Mouse (Mus musculus): ENCODE measurements at regions not wholly inside any gene's neighbourhood (a gene's known extent, or its start where the extent isn't known, plus 50 kb on each side); places are given as distances from the start of the nearest gene placed in this dataset.

GRCm38 (mm10) chr1:73570944-73571343, 553.3 kb downstream of the Tns1 start:
- Histone ChIP-seq H3K4me1 (no peaks in the 10 kb centered on the region), H3K36me3 (no peaks in the 10 kb centered on the region), H3K4me3 (no peak overlapping the region), H3K9ac (no peak overlapping the region), H3K27me3 (no peaks in the 10 kb centered on the region), H3K9me3 (no peaks in the 10 kb centered on the region), H3K4me2 (no peak overlapping the region), H3K27ac (no peak overlapping the region)
- ATAC-seq (ENCODE audit: borderline replicate concordance, extremely low read depth, low FRiP score, low TSS enrichment), result no peak
- WGBS, result 82% methylated on average over 3 of the region's 3 CpGs

GRCm38 (mm10) chr1:73566770-73567169, 551.1 kb upstream of the Tnp1 start:
- ATAC-seq (ENCODE audit: borderline replicate concordance, extremely low read depth, low FRiP score, low TSS enrichment), result no peak
- Histone ChIP-seq H3K4me2 (no peak overlapping the region), H3K4me3 (no peak overlapping the region), H3K9me3 (no peaks in the 10 kb centered on the region), H3K27me3 (no peaks in the 10 kb centered on the region), H3K9ac (no peak overlapping the region), H3K4me1 (no peaks in the 10 kb centered on the region), H3K36me3 (no peaks in the 10 kb centered on the region), H3K27ac (no peak overlapping the region)
- WGBS, result 73% methylated on average over 3 of the region's 3 CpGs

- Histone ChIP-seq H3K27ac (no peak overlapping the region), H3K4me1 (no peaks in the 10 kb centered on the region), H3K4me2 (no peak overlapping the region), H3K36me3 (no peaks in the 10 kb centered on the region), H3K27me3 (no peaks in the 10 kb centered on the region), H3K9ac (no peak overlapping the region), H3K9me3 (no peaks in the 10 kb centered on the region), H3K4me3 (no peak overlapping the region)
- 81% methylated on average over 1 of the region's 1 CpGs for WGBS
- ATAC-seq (ENCODE audit: borderline replicate concordance, extremely low read depth, low FRiP score, low TSS enrichment), result no peak
These were observed 544.9 kb upstream of the Tnp1 start for GRCm38 (mm10) chr1:73560594-73560993.

- WGBS, result 82% methylated on average over 3 of the region's 3 CpGs
- ATAC-seq (ENCODE audit: borderline replicate concordance, extremely low read depth, low FRiP score, low TSS enrichment), result no peak
- Histone ChIP-seq H3K9me3 (no peaks in the 10 kb centered on the region), H3K4me1 (no peaks in the 10 kb centered on the region), H3K9ac (no peak overlapping the region), H3K4me3 (no peak overlapping the region), H3K27ac (no peak overlapping the region), H3K27me3 (no peaks in the 10 kb centered on the region), H3K36me3 (no peaks in the 10 kb centered on the region), H3K4me2 (no peak overlapping the region)
These were observed 532.2 kb upstream of the Tnp1 start for GRCm38 (mm10) chr1:73547877-73548276.

- Histone ChIP-seq H3K27ac (no peak overlapping the region), H3K9ac (no peak overlapping the region), H3K9me3 (no peaks in the 10 kb centered on the region), H3K36me3 (no peaks in the 10 kb centered on the region), H3K4me3 (no peak overlapping the region), H3K4me1 (no peaks in the 10 kb centered on the region), H3K27me3 (no peaks in the 10 kb centered on the region), H3K4me2 (no peak overlapping the region)
- no peak for ATAC-seq (ENCODE audit: borderline replicate concordance, extremely low read depth, low FRiP score, low TSS enrichment)
- WGBS, result 59% methylated on average over 6 of the region's 6 CpGs
These were observed 529.7 kb upstream of the Tnp1 start for GRCm38 (mm10) chr1:73545401-73545800.

GRCm38 (mm10) chr1:73541371-73541770, 525.7 kb upstream of the Tnp1 start:
- no peak overlapping the region for H3K27ac ChIP-seq
- 41% methylated on average over 5 of the region's 5 CpGs for whole genome bisulfite sequencing
- H3K27me3 ChIP-seq, result no peaks in the 10 kb centered on the region
- H3K4me1 ChIP-seq, result peaks cover 8% of the 10 kb centered on the region; the same call in 1 of the 2 replicates
- ATAC-seq (ENCODE audit: borderline replicate concordance, extremely low read depth, low FRiP score, low TSS enrichment), result no peak
- H3K9me3 ChIP-seq, result no peaks in the 10 kb centered on the region
- H3K4me3 ChIP-seq, result no peak overlapping the region
- H3K36me3 ChIP-seq, result no peaks in the 10 kb centered on the region
- no peak overlapping the region for H3K4me2 ChIP-seq
- H3K9ac ChIP-seq, result no peak overlapping the region

GRCm38 (mm10) chr1:73538420-73538871, 522.7 kb upstream of the Tnp1 start:
- WGBS, result 30% methylated on average over 2 of the region's 2 CpGs

GRCm38 (mm10) chr1:73535726-73536265, 520.1 kb upstream of the Tnp1 start:
- Histone ChIP-seq H3K4me2 (no peak overlapping the region), H3K36me3 (no peaks in the 10 kb centered on the region), H3K4me1 (peaks cover 8% of the 10 kb centered on the region; the same call in 1 of the 2 replicates), H3K27ac (no peak overlapping the region), H3K27me3 (no peaks in the 10 kb centered on the region), H3K9me3 (no peaks in the 10 kb centered on the region), H3K9ac (no peak overlapping the region), H3K4me3 (no peak overlapping the region)
- WGBS, result 78% methylated on average over 4 of the region's 4 CpGs
- ATAC-seq (ENCODE audit: borderline replicate concordance, extremely low read depth, low FRiP score, low TSS enrichment), result no peak

More at GRCm38 (mm10) chr1:73538420-73538871, 522.7 kb upstream of the Tnp1 start:
- ATAC-seq (ENCODE audit: borderline replicate concordance, extremely low read depth, low FRiP score, low TSS enrichment), result peak; percentile 72; the same call in 1 of the 2 replicates
- no peak overlapping the region for H3K4me3 ChIP-seq
- H3K4me1 ChIP-seq, result peaks cover 8% of the 10 kb centered on the region; the same call in 1 of the 2 replicates
- H3K9me3 ChIP-seq, result no peaks in the 10 kb centered on the region
- H3K36me3 ChIP-seq, result no peaks in the 10 kb centered on the region
- no peaks in the 10 kb centered on the region for H3K27me3 ChIP-seq
- H3K9ac ChIP-seq, result no peak overlapping the region
- H3K4me2 ChIP-seq, result no peak overlapping the region
- peak overlapping the region; percentile 26; the same call in 1 of the 2 replicates for H3K27ac ChIP-seq

- WGBS, result 82% methylated on average over 3 of the region's 3 CpGs
- H3K27me3 ChIP-seq, result no peaks in the 10 kb centered on the region
- H3K9me3 ChIP-seq, result no peaks in the 10 kb centered on the region
- H3K4me3 ChIP-seq, result no peak overlapping the region
- H3K36me3 ChIP-seq, result no peaks in the 10 kb centered on the region
- no peak overlapping the region for H3K9ac ChIP-seq
- ATAC-seq (ENCODE audit: borderline replicate concordance, extremely low read depth, low FRiP score, low TSS enrichment), result no peak
- H3K4me2 ChIP-seq, result no peak overlapping the region
- H3K4me1 ChIP-seq, result peaks cover 3% of the 10 kb centered on the region; the same call in 1 of the 2 replicates
- H3K27ac ChIP-seq, result no peak overlapping the region
These were observed 517.8 kb upstream of the Tnp1 start for GRCm38 (mm10) chr1:73533526-73533925.

- no peak overlapping the region for H3K4me3 ChIP-seq
- ATAC-seq (ENCODE audit: borderline replicate concordance, extremely low read depth, low FRiP score, low TSS enrichment), result no peak
- no peaks in the 10 kb centered on the region for H3K9me3 ChIP-seq
- no peak overlapping the region for H3K27ac ChIP-seq
- no peaks in the 10 kb centered on the region for H3K27me3 ChIP-seq
- H3K4me2 ChIP-seq, result no peak overlapping the region
- 85% methylated on average over 4 of the region's 4 CpGs for WGBS
- no peak overlapping the region for H3K9ac ChIP-seq
- no peaks in the 10 kb centered on the region for H3K4me1 ChIP-seq
- H3K36me3 ChIP-seq, result no peaks in the 10 kb centered on the region
These were observed 516.6 kb upstream of the Tnp1 start for GRCm38 (mm10) chr1:73532316-73532715.

GRCm38 (mm10) chr1:73531831-73532230, 516.1 kb upstream of the Tnp1 start:
- Histone ChIP-seq H3K4me3 (no peak overlapping the region), H3K27me3 (no peaks in the 10 kb centered on the region), H3K4me2 (no peak overlapping the region), H3K4me1 (no peaks in the 10 kb centered on the region), H3K9me3 (no peaks in the 10 kb centered on the region), H3K36me3 (no peaks in the 10 kb centered on the region), H3K9ac (no peak overlapping the region), H3K27ac (no peak overlapping the region)
- no peak for ATAC-seq (ENCODE audit: borderline replicate concordance, extremely low read depth, low FRiP score, low TSS enrichment)
- 42% methylated on average over 3 of the region's 3 CpGs for WGBS

GRCm38 (mm10) chr1:73530326-73530725, 514.6 kb upstream of the Tnp1 start:
- Histone ChIP-seq H3K27ac (no peak overlapping the region), H3K27me3 (no peaks in the 10 kb centered on the region), H3K4me2 (no peak overlapping the region), H3K9ac (no peak overlapping the region), H3K9me3 (no peaks in the 10 kb centered on the region), H3K4me3 (no peak overlapping the region), H3K4me1 (no peaks in the 10 kb centered on the region), H3K36me3 (no peaks in the 10 kb centered on the region)
- ATAC-seq (ENCODE audit: borderline replicate concordance, extremely low read depth, low FRiP score, low TSS enrichment), result no peak
- 53% methylated on average over 2 of the region's 2 CpGs for WGBS

GRCm38 (mm10) chr1:73528623-73529022, 512.9 kb upstream of the Tnp1 start:
- 90% methylated on average over 1 of the region's 1 CpGs for WGBS
- H3K4me2 ChIP-seq, result no peak overlapping the region
- no peaks in the 10 kb centered on the region for H3K27me3 ChIP-seq
- H3K9me3 ChIP-seq, result no peaks in the 10 kb centered on the region
- H3K36me3 ChIP-seq, result no peaks in the 10 kb centered on the region
- no peak overlapping the region for H3K9ac ChIP-seq
- H3K27ac ChIP-seq, result no peak overlapping the region
- H3K4me1 ChIP-seq, result no peaks in the 10 kb centered on the region
- H3K4me3 ChIP-seq, result no peak overlapping the region
- no peak for ATAC-seq (ENCODE audit: borderline replicate concordance, extremely low read depth, low FRiP score, low TSS enrichment)
